Mouse (Mus musculus): ENCODE measurements around the gene Hnrnph3. TPM values are rescaled to one million over a fixed set of nuclear protein-coding genes. Genes with fewer than 3 reads are reported as not detected.

Hnrnph3 gene
- polyA plus RNA-seq, 1 experiment from 2014 or later, result 116 TPM

- ATAC-seq (ENCODE audit: low FRiP score, low TSS enrichment), result no peak
- no peak overlapping the region for H3K9ac ChIP-seq (replicated peaks; ENCODE audit: low read length)
- peaks cover 52% of the 10 kb centered on the region for H3K36me3 ChIP-seq (ENCODE audit: insufficient read depth, low read length)
- no peaks in the 10 kb centered on the region for H3K27me3 ChIP-seq (ENCODE audit: insufficient read depth, low read length)
- no peaks in the 10 kb centered on the region for H3K9me3 ChIP-seq (ENCODE audit: low read length)
- 84% methylated on average over 9 of the region's 9 CpGs for WGBS
- H3K27ac ChIP-seq (ENCODE audit: low read length), result no peak overlapping the region
- H3K4me3 ChIP-seq (ENCODE audit: low read length), result no peak overlapping the region
- peaks cover 4% of the 10 kb centered on the region for H3K4me1 ChIP-seq (ENCODE audit: insufficient read depth, low read length)
- no peak overlapping the region for H3K4me2 ChIP-seq (replicated peaks; ENCODE audit: low read depth, low read length)
Measured at GRCm38 (mm10) chr10:63004556-63004955, 19.5 kb downstream of the Hnrnph3 start.

DNA sequence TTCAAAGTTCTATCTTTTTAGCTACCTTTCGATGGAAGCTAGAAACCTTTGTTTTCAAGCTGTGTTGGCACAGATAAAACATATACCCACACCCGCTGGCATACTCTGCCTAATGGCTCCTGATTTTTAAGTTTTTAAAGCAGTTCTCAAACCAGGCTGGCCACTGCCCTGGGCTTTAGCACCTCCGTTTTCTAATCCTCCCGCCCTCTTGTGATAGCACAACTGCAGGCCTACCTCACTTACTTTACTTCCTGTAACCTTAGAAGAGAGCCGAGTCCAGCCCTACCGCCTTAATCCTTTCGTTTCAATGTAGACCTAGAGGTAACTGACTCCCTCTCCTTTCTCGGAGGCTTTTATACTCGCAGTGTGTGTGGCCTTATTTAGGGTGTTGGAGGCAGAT is 20.8 kb downstream of the Hnrnph3 start:
- Histone ChIP-seq H3K36me3 (ENCODE audit: insufficient read depth, low read length) (peaks cover 46% of the 10 kb centered on the region), H3K27ac (ENCODE audit: low read length) (no peak overlapping the region), H3K27me3 (ENCODE audit: insufficient read depth, low read length) (no peaks in the 10 kb centered on the region), H3K4me2 (replicated peaks; ENCODE audit: low read depth, low read length) (no peak overlapping the region), H3K9ac (replicated peaks; ENCODE audit: low read length) (no peak overlapping the region), H3K9me3 (ENCODE audit: low read length) (no peaks in the 10 kb centered on the region), H3K4me1 (ENCODE audit: insufficient read depth, low read length) (peaks cover 4% of the 10 kb centered on the region), H3K4me3 (ENCODE audit: low read length) (no peak overlapping the region)
- no peak for ATAC-seq (ENCODE audit: low FRiP score, low TSS enrichment)
- WGBS, result 53% methylated on average over 9 of the region's 9 CpGs

DNA sequence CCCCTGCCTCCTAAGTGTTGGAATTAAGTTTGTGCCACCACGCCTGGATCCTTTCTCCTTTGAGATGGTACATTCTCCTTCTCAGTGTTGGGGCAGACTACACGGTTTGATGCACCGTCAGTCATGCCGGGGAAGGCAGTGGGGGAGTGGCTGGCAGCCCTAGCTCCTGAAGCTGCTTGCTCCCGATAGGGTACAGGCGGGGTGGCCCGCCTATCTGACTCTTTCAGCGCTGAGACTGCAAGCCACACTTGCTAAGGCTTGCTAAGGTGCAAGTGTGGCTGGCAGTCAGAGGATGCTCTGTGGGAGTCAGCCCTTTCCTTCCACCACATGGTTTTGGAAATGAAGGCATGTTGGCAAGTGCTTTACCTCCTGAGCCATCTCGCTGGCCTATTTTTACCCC is 23.4 kb downstream of the Hnrnph3 start:
- no peaks in the 10 kb centered on the region for H3K27me3 ChIP-seq (ENCODE audit: insufficient read depth, low read length)
- peaks cover 55% of the 10 kb centered on the region for H3K36me3 ChIP-seq (ENCODE audit: insufficient read depth, low read length)
- H3K9ac ChIP-seq (replicated peaks; ENCODE audit: low read length), result no peak overlapping the region
- H3K4me2 ChIP-seq (replicated peaks; ENCODE audit: low read depth, low read length), result no peak overlapping the region
- peaks cover 4% of the 10 kb centered on the region for H3K4me1 ChIP-seq (ENCODE audit: insufficient read depth, low read length)
- ATAC-seq (ENCODE audit: low FRiP score, low TSS enrichment), result peak; percentile 85
- no peak overlapping the region for H3K4me3 ChIP-seq (ENCODE audit: low read length)
- 44% methylated on average over 9 of the region's 9 CpGs for WGBS
- no peaks in the 10 kb centered on the region for H3K9me3 ChIP-seq (ENCODE audit: low read length)
- no peak overlapping the region for H3K27ac ChIP-seq (ENCODE audit: low read length)

DNA sequence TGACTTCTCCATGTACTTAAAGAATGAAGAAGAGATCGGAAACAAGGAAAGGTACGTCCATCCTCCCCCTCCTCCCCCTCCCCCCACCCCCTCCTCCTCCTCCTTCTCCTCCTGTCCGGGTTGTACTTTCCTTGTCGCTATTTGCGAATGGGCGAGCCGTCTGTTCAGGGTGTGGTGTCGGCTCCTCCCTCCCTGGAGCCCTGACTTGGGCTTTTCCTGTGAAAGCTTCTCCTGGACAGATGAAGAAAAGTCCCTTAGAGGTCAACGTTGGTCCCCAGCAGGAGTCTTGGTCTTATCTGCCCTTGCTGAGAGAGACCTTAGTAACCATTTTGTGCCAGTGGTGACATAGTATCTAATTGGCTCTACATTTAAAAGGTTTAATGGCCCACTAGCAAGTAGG is 30.0 kb downstream of the Hnrnph3 start:
- Histone ChIP-seq H3K9ac (replicated peaks; ENCODE audit: low read length) (no peak overlapping the region), H3K4me1 (ENCODE audit: insufficient read depth, low read length) (no peaks in the 10 kb centered on the region), H3K27ac (ENCODE audit: low read length) (no peak overlapping the region), H3K36me3 (ENCODE audit: insufficient read depth, low read length) (peaks cover 65% of the 10 kb centered on the region), H3K4me3 (ENCODE audit: low read length) (no peak overlapping the region), H3K9me3 (ENCODE audit: low read length) (no peaks in the 10 kb centered on the region), H3K4me2 (replicated peaks; ENCODE audit: low read depth, low read length) (no peak overlapping the region), H3K27me3 (ENCODE audit: insufficient read depth, low read length) (no peaks in the 10 kb centered on the region)
- no peak for ATAC-seq (ENCODE audit: low FRiP score, low TSS enrichment)
- 79% methylated on average over 6 of the region's 9 CpGs for WGBS

GRCm38 (mm10) chr10:62990636-62991035 is 33.4 kb downstream of the Hnrnph3 start:
- no peaks in the 10 kb centered on the region for H3K4me1 ChIP-seq (ENCODE audit: insufficient read depth, low read length)
- no peaks in the 10 kb centered on the region for H3K9me3 ChIP-seq (ENCODE audit: low read length)
- WGBS, result 95% methylated on average over 15 of the region's 15 CpGs
- H3K36me3 ChIP-seq (ENCODE audit: insufficient read depth, low read length), result peaks cover 45% of the 10 kb centered on the region
- no peak for ATAC-seq (ENCODE audit: low FRiP score, low TSS enrichment)
- no peaks in the 10 kb centered on the region for H3K27me3 ChIP-seq (ENCODE audit: insufficient read depth, low read length)
- no peak overlapping the region for H3K9ac ChIP-seq (replicated peaks; ENCODE audit: low read length)
- H3K27ac ChIP-seq (ENCODE audit: low read length), result no peak overlapping the region
- no peak overlapping the region for H3K4me3 ChIP-seq (ENCODE audit: low read length)
- H3K4me2 ChIP-seq (replicated peaks; ENCODE audit: low read depth, low read length), result no peak overlapping the region

GRCm38 (mm10) chr10:62987341-62987740 is 36.7 kb downstream of the Hnrnph3 start:
- H3K9me3 ChIP-seq (ENCODE audit: low read length), result no peaks in the 10 kb centered on the region
- peaks cover 37% of the 10 kb centered on the region for H3K36me3 ChIP-seq (ENCODE audit: insufficient read depth, low read length)
- H3K9ac ChIP-seq (replicated peaks; ENCODE audit: low read length), result no peak overlapping the region
- no peaks in the 10 kb centered on the region for H3K4me1 ChIP-seq (ENCODE audit: insufficient read depth, low read length)
- no peak overlapping the region for H3K27ac ChIP-seq (ENCODE audit: low read length)
- no peaks in the 10 kb centered on the region for H3K27me3 ChIP-seq (ENCODE audit: insufficient read depth, low read length)
- 39% methylated on average over 3 of the region's 3 CpGs for WGBS
- no peak overlapping the region for H3K4me3 ChIP-seq (ENCODE audit: low read length)
- no peak for ATAC-seq (ENCODE audit: low FRiP score, low TSS enrichment)
- H3K4me2 ChIP-seq (replicated peaks; ENCODE audit: low read depth, low read length), result no peak overlapping the region

DNA sequence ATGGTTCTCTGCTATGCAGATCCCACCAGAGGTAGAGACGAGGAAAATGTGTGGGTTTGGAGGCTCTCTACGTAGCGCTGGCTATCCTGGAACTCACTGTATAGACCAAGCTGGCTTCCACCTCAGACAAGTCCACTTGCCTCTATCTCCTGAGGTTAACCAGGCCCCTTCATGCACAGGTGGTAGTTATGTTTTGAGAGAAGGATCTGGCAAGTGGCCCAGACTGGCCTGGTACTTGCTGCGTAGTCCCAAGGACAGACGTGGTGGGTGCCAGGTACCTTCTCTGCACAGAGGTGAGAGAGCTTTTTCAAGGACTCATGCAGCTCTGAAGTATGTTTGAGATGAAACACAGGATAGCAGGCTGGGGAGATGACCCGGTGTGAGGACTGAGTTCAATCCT is 39.5 kb downstream of the Hnrnph3 start:
- H3K4me1 ChIP-seq (ENCODE audit: insufficient read depth, low read length), result peaks cover 8% of the 10 kb centered on the region; the same call in 1 of the 2 replicates
- 95% methylated on average over 6 of the region's 6 CpGs for WGBS
- H3K4me3 ChIP-seq (ENCODE audit: low read length), result no peak overlapping the region
- no peak overlapping the region for H3K9ac ChIP-seq (replicated peaks; ENCODE audit: low read length)
- H3K27me3 ChIP-seq (ENCODE audit: insufficient read depth, low read length), result no peaks in the 10 kb centered on the region
- no peak overlapping the region for H3K27ac ChIP-seq (ENCODE audit: low read length)
- no peak for ATAC-seq (ENCODE audit: low FRiP score, low TSS enrichment)
- H3K4me2 ChIP-seq (replicated peaks; ENCODE audit: low read depth, low read length), result no peak overlapping the region
- H3K9me3 ChIP-seq (ENCODE audit: low read length), result no peaks in the 10 kb centered on the region
- H3K36me3 ChIP-seq (ENCODE audit: insufficient read depth, low read length), result peaks cover 29% of the 10 kb centered on the region

- 94% methylated on average over 11 of the region's 11 CpGs for WGBS
- Histone ChIP-seq H3K4me1 (ENCODE audit: insufficient read depth, low read length) (peaks cover 8% of the 10 kb centered on the region; the same call in 1 of the 2 replicates), H3K27me3 (ENCODE audit: insufficient read depth, low read length) (no peaks in the 10 kb centered on the region), H3K27ac (ENCODE audit: low read length) (no peak overlapping the region), H3K9ac (replicated peaks; ENCODE audit: low read length) (no peak overlapping the region), H3K4me2 (replicated peaks; ENCODE audit: low read depth, low read length) (no peak overlapping the region), H3K4me3 (ENCODE audit: low read length) (no peak overlapping the region), H3K36me3 (ENCODE audit: insufficient read depth, low read length) (peaks cover 25% of the 10 kb centered on the region), H3K9me3 (ENCODE audit: low read length) (no peaks in the 10 kb centered on the region)
- no peak for ATAC-seq (ENCODE audit: low FRiP score, low TSS enrichment)
Measured at GRCm38 (mm10) chr10:62984072-62984471, 39.9 kb downstream of the Hnrnph3 start.

GRCm38 (mm10) chr10:62980039-62980954 is 43.7 kb downstream of the Hnrnph3 start, which contains the start of gene Rufy2:
Gene Rufy2 (plus strand): TSS chr10:62980223.
- no peaks in the 10 kb centered on the region for H3K9me3 ChIP-seq (ENCODE audit: low read length)
- peak within 1 kb of the TSS; percentile 96 for H3K4me3 ChIP-seq (ENCODE audit: low read length)
- H3K36me3 ChIP-seq (ENCODE audit: insufficient read depth, low read length), result peaks cover 17% of the 10 kb centered on the region
- 1% methylated on average over 67 of the region's 77 CpGs for WGBS
- peak within 1 kb of the TSS; percentile 75 for H3K4me2 ChIP-seq (replicated peaks; ENCODE audit: low read depth, low read length)
- H3K9ac ChIP-seq (replicated peaks; ENCODE audit: low read length), result peak within 1 kb of the TSS; percentile 92
- H3K27me3 ChIP-seq (ENCODE audit: insufficient read depth, low read length), result no peaks in the 10 kb centered on the region
- ATAC-seq (ENCODE audit: low FRiP score, low TSS enrichment), result peak; percentile 95
- peaks cover 8% of the 10 kb centered on the region; the same call in 1 of the 2 replicates for H3K4me1 ChIP-seq (ENCODE audit: insufficient read depth, low read length)
- H3K27ac ChIP-seq (ENCODE audit: low read length), result peak within 1 kb of the TSS; percentile 73

GRCm38 (mm10) chr10:62979667-62980038 is 44.4 kb downstream of the Hnrnph3 start:
- peaks cover 8% of the 10 kb centered on the region; the same call in 1 of the 2 replicates for H3K4me1 ChIP-seq (ENCODE audit: insufficient read depth, low read length)
- no peaks in the 10 kb centered on the region for H3K9me3 ChIP-seq (ENCODE audit: low read length)
- peak overlapping the region; percentile 92; the same call in 1 of the 2 replicates for H3K9ac ChIP-seq (replicated peaks; ENCODE audit: low read length)
- 8% methylated on average over 10 of the region's 10 CpGs for WGBS
- peak overlapping the region; percentile 96 for H3K4me3 ChIP-seq (ENCODE audit: low read length)
- no peaks in the 10 kb centered on the region for H3K27me3 ChIP-seq (ENCODE audit: insufficient read depth, low read length)
- peaks cover 12% of the 10 kb centered on the region for H3K36me3 ChIP-seq (ENCODE audit: insufficient read depth, low read length)
- peak overlapping the region; percentile 75 for H3K4me2 ChIP-seq (replicated peaks; ENCODE audit: low read depth, low read length)
- no peak for ATAC-seq (ENCODE audit: low FRiP score, low TSS enrichment)
- no peak overlapping the region for H3K27ac ChIP-seq (ENCODE audit: low read length)

All from kidney, embryonic 16.5 days (tissue).